Mouse (Mus musculus): ENCODE results near the gene Tuft1. TPM values are rescaled to one million over a fixed set of nuclear protein-coding genes. Genes with fewer than 3 reads are reported as not detected.
A peak's percentile ranks its signal among the peaks of the same experiment; 100 is the strongest.
"Not testable (repeated sequence)": the region's sequence is repeated elsewhere in the genome, so short reads cannot be mapped to it uniquely, and the experiment has no call there.

Tuft1 gene
- polyA plus RNA-seq, 1 experiment from 2014 or later: 10.9 TPM

- H3K4me2 ChIP-seq (ENCODE audit: low read length); H3K27ac ChIP-seq (ENCODE audit: low read depth); ATAC-seq (replicated peaks; ENCODE audit: low FRiP score, low TSS enrichment, low read depth); H3K4me3 ChIP-seq (ENCODE audit: low read depth, low read length); H3K9ac ChIP-seq (ENCODE audit: low read length); H3K36me3 ChIP-seq (ENCODE audit: control insufficient read depth, insufficient read depth, low read length); DNase-seq (ENCODE audit: low spot score); H3K9me3 ChIP-seq (ENCODE audit: control insufficient read depth, low read length); H3K4me1 ChIP-seq (replicated peaks; ENCODE audit: control insufficient read depth, insufficient read depth, low read length); H3K27me3 ChIP-seq (replicated peaks; ENCODE audit: control insufficient read depth, insufficient read depth, low read length): not testable (repeated sequence)
- WGBS: 80% methylated on average over 9 of the region's 9 CpGs
Measured at GRCm38 (mm10) chr3:94675101-94675500, 16.4 kb upstream of the Tuft1 start.

GRCm38 (mm10) chr3:94665896-94666295 is 7.2 kb upstream of the Tuft1 start:
- not testable (repeated sequence) for H3K9me3 ChIP-seq (ENCODE audit: control insufficient read depth, low read length); H3K27me3 ChIP-seq (replicated peaks; ENCODE audit: control insufficient read depth, insufficient read depth, low read length); ATAC-seq (replicated peaks; ENCODE audit: low FRiP score, low TSS enrichment, low read depth); H3K4me3 ChIP-seq (ENCODE audit: low read depth, low read length); H3K9ac ChIP-seq (ENCODE audit: low read length); H3K4me1 ChIP-seq (replicated peaks; ENCODE audit: control insufficient read depth, insufficient read depth, low read length); H3K27ac ChIP-seq (ENCODE audit: low read depth); H3K4me2 ChIP-seq (ENCODE audit: low read length); DNase-seq (ENCODE audit: low spot score); H3K36me3 ChIP-seq (ENCODE audit: control insufficient read depth, insufficient read depth, low read length)
- 26% methylated on average over 7 of the region's 7 CpGs for WGBS

DNA sequence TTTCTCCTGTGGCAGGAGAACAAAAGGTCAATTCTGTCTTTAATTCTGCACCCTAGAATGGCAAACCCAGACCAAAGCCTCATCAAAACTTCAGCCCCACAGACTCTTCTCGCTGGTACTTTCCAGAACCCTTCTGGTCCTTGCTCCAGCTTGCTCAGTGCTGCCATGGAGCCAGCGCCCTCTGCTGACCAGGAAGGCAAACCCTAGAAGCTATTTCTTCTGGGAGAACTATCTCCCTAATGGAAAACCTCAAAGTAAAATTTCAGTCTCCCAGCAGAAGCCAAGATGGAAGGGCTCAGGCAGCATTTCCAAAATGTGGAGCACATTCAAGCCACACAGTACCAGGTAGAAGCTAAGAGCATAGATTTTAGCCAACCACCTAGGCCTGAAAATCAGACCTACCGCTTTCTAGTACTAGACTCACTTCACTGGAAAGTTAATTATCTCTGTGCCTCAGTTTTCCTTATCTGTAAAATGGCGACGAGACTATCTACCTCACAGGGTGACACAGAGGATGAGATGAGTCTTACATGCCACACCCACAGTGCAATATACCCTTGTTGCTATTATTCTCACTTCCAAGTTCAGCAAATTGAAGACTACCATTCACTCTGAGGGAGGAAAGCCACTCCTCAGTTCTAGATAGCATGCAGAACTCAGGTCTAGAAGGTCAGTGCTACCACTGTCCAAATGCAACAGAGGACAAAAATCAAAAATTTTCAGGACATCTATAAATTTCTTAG is 6.6 kb upstream of the Tuft1 start:
- not testable (repeated sequence) for H3K4me3 ChIP-seq (ENCODE audit: low read depth, low read length)

GRCm38 (mm10) chr3:94660841-94661240 is 2.2 kb upstream of the Tuft1 start:
- not testable (repeated sequence) for H3K4me3 ChIP-seq (ENCODE audit: low read depth, low read length); H3K36me3 ChIP-seq (ENCODE audit: control insufficient read depth, insufficient read depth, low read length); H3K27me3 ChIP-seq (replicated peaks; ENCODE audit: control insufficient read depth, insufficient read depth, low read length); H3K4me1 ChIP-seq (replicated peaks; ENCODE audit: control insufficient read depth, insufficient read depth, low read length); H3K9me3 ChIP-seq (ENCODE audit: control insufficient read depth, low read length); DNase-seq (ENCODE audit: low spot score); H3K9ac ChIP-seq (ENCODE audit: low read length); ATAC-seq (replicated peaks; ENCODE audit: low FRiP score, low TSS enrichment, low read depth); H3K4me2 ChIP-seq (ENCODE audit: low read length); H3K27ac ChIP-seq (ENCODE audit: low read depth)
- 92% methylated on average over 2 of the region's 2 CpGs for WGBS

More for the DNA sequence above, 6.6 kb upstream of the Tuft1 start:
- H3K9ac ChIP-seq (ENCODE audit: low read length); H3K9me3 ChIP-seq (ENCODE audit: control insufficient read depth, low read length); H3K4me2 ChIP-seq (ENCODE audit: low read length); H3K27ac ChIP-seq (ENCODE audit: low read depth); DNase-seq (ENCODE audit: low spot score); H3K4me1 ChIP-seq (replicated peaks; ENCODE audit: control insufficient read depth, insufficient read depth, low read length); H3K27me3 ChIP-seq (replicated peaks; ENCODE audit: control insufficient read depth, insufficient read depth, low read length); ATAC-seq (replicated peaks; ENCODE audit: low FRiP score, low TSS enrichment, low read depth); H3K36me3 ChIP-seq (ENCODE audit: control insufficient read depth, insufficient read depth, low read length): not testable (repeated sequence)
- 76% methylated on average over 3 of the region's 5 CpGs for WGBS

GRCm38 (mm10) chr3:94659142-94659748 is 573 bp upstream of the Tuft1 start:
- 30% methylated on average over 8 of the region's 10 CpGs for WGBS
- not testable (repeated sequence) for H3K4me1 ChIP-seq (replicated peaks; ENCODE audit: control insufficient read depth, insufficient read depth, low read length); H3K36me3 ChIP-seq (ENCODE audit: control insufficient read depth, insufficient read depth, low read length); H3K9me3 ChIP-seq (ENCODE audit: control insufficient read depth, low read length); H3K27me3 ChIP-seq (replicated peaks; ENCODE audit: control insufficient read depth, insufficient read depth, low read length); H3K9ac ChIP-seq (ENCODE audit: low read length)
- peak overlapping the region; percentile 32 for H3K4me2 ChIP-seq (ENCODE audit: low read length)
- ATAC-seq (replicated peaks; ENCODE audit: low FRiP score, low TSS enrichment, low read depth) (peak; percentile 83), DNase-seq (ENCODE audit: low spot score) (peak; percentile 77)
- H3K4me3 ChIP-seq (ENCODE audit: low read depth, low read length): peak overlapping the region; percentile 11; the same call in 1 of the 2 replicates
- H3K27ac ChIP-seq (ENCODE audit: low read depth): peak overlapping the region; percentile 54; the same call in 1 of the 2 replicates

DNA sequence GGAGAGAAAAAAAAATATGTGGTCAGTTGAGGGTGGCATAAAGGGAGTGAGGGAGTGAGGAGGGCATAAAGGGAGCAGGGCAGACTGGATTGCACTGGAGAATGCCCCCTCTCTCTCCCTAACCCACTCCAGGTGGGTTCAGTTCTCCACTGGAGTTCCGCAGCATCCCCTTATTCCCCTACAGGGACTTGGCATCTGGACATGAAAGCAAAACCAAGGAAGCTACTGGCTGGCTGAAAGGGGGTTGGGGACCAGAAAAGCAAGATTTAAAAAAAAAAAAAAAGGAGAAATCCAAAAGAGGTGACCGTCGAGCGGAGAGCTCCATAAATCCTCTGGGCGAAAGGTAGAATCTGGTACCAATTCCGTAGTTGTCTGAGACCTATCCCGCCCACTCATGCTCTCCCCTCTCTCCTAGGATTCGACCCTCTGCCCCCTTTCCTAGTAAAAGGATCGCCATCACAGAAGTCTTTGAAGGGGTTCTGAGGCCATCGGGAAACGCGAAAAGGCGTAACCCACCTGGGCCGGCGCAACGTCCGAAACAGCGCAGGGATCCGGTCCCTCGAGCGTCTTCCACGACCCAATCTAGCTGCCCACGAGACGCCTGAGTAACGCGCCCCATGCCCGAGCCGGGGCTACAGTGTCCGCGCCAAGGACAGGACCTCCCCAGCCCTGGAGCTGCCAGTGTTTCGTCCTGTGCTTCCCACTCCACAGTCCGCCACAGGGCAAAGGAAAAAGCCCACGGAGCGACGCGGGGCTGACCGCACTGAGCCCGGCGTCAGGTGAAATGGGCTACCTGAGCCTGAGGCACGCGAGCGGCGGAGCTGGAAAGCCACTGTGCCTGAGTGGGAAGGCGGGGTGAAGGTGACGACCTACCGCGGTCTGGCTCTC is 576 bp downstream of the Tuft1 start:
- 5% methylated on average over 22 of the region's 47 CpGs for WGBS
- H3K9me3 ChIP-seq (ENCODE audit: control insufficient read depth, low read length); H3K27ac ChIP-seq (ENCODE audit: low read depth); H3K4me1 ChIP-seq (replicated peaks; ENCODE audit: control insufficient read depth, insufficient read depth, low read length); H3K36me3 ChIP-seq (ENCODE audit: control insufficient read depth, insufficient read depth, low read length); H3K27me3 ChIP-seq (replicated peaks; ENCODE audit: control insufficient read depth, insufficient read depth, low read length): not testable (repeated sequence)
- ATAC-seq (replicated peaks; ENCODE audit: low FRiP score, low TSS enrichment, low read depth) (peak; percentile 24; the same call in 1 of the 2 replicates), DNase-seq (ENCODE audit: low spot score) (peak; percentile 73)
- peak overlapping the region; percentile 35; the same call in 1 of the 2 replicates for H3K9ac ChIP-seq (ENCODE audit: low read length)
- H3K4me2 ChIP-seq (ENCODE audit: low read length): peak overlapping the region; percentile 75
- H3K4me3 ChIP-seq (ENCODE audit: low read depth, low read length): peak overlapping the region; percentile 35

GRCm38 (mm10) chr3:94653967-94654366 is 4.7 kb downstream of the Tuft1 start:
- ATAC-seq (replicated peaks; ENCODE audit: low FRiP score, low TSS enrichment, low read depth); H3K9me3 ChIP-seq (ENCODE audit: control insufficient read depth, low read length); H3K27me3 ChIP-seq (replicated peaks; ENCODE audit: control insufficient read depth, insufficient read depth, low read length); H3K4me2 ChIP-seq (ENCODE audit: low read length); H3K9ac ChIP-seq (ENCODE audit: low read length); H3K36me3 ChIP-seq (ENCODE audit: control insufficient read depth, insufficient read depth, low read length); DNase-seq (ENCODE audit: low spot score); H3K27ac ChIP-seq (ENCODE audit: low read depth); H3K4me3 ChIP-seq (ENCODE audit: low read depth, low read length): not testable (repeated sequence)
- WGBS: 63% methylated on average over 1 of the region's 1 CpGs
- H3K4me1 ChIP-seq (replicated peaks; ENCODE audit: control insufficient read depth, insufficient read depth, low read length): peaks cover 16% of the 10 kb centered on the region

GRCm38 (mm10) chr3:94650409-94650808 is 8.3 kb downstream of the Tuft1 start:
- Histone ChIP-seq H3K36me3 (ENCODE audit: control insufficient read depth, insufficient read depth, low read length) (no peaks in the 10 kb centered on the region), H3K4me2 (ENCODE audit: low read length) (no peak overlapping the region), H3K9me3 (ENCODE audit: control insufficient read depth, low read length) (no peaks in the 10 kb centered on the region), H3K27ac (ENCODE audit: low read depth) (no peak overlapping the region), H3K4me3 (ENCODE audit: low read depth, low read length) (no peak overlapping the region), H3K27me3 (replicated peaks; ENCODE audit: control insufficient read depth, insufficient read depth, low read length) (no peaks in the 10 kb centered on the region), H3K9ac (ENCODE audit: low read length) (no peak overlapping the region), H3K4me1 (replicated peaks; ENCODE audit: control insufficient read depth, insufficient read depth, low read length) (peaks cover 19% of the 10 kb centered on the region)
- WGBS: 85% methylated on average over 7 of the region's 7 CpGs
- DNase-seq (ENCODE audit: low spot score) (no peak), ATAC-seq (replicated peaks; ENCODE audit: low FRiP score, low TSS enrichment, low read depth) (no peak)
